Mouse (Mus musculus) heart, adult 2 months (tissue): ENCODE measurements around the gene Ppp1r10. TPM values are rescaled to one million over a fixed set of nuclear protein-coding genes. Genes with fewer than 3 reads are reported as not detected.

ENCODE experiments used
- DNase-seq, 2 experiments: peaks; one replicate each; pipeline ENCODE4 v3.0.0; 2021
- H3K27ac ChIP-seq: fragments of 200-600 bp; 2 replicates; pipeline ENCODE4 v1.8.1; 2022
- H3K27me3 ChIP-seq: fragments of 200-500 bp; 2 replicates; pipeline ENCODE4 v1.6.1; 2012; ENCODE audit warnings: mild to moderate bottlenecking, low read length, inconsistent platforms, mixed read lengths; ENCODE audit not compliant: control insufficient read depth, insufficient read depth
- H3K36me3 ChIP-seq: fragments of 200-500 bp; 2 replicates; pipeline ENCODE4 v1.6.1; 2012; ENCODE audit warnings: low read length, inconsistent platforms; ENCODE audit not compliant: control insufficient read depth, insufficient read depth
- H3K4me1 ChIP-seq: fragments of 200-500 bp; 2 replicates; pipeline ENCODE4 v1.6.1; 2011; ENCODE audit warnings: low read length; ENCODE audit not compliant: control insufficient read depth, insufficient read depth
- H3K4me3 ChIP-seq: fragments of 200-600 bp; 2 replicates; pipeline ENCODE4 v1.8.1; 2022
- H3K79me2 ChIP-seq: fragments of 200-500 bp; replicated peaks from 2 replicates; pipeline ENCODE4 v1.6.1; 2012; ENCODE audit warnings: mild to moderate bottlenecking, inconsistent platforms, low read length, moderate library complexity, mixed read lengths; ENCODE audit not compliant: control insufficient read depth, insufficient read depth
- H3K9ac ChIP-seq: fragments of 200-500 bp; 2 replicates; pipeline ENCODE4 v1.6.1; 2012; ENCODE audit warnings: low read depth, mild to moderate bottlenecking, control low read depth, inconsistent platforms, low read length, mixed read lengths
- CTCF ChIP-seq: fragments of 200-600 bp; IDR thresholded peaks from 2 replicates; pipeline ENCODE4 v1.8.1; 2022; ENCODE audit warnings: antibody characterized with exemption, mild to moderate bottlenecking, moderate library complexity
- EP300 ChIP-seq: fragments of 200-500 bp; IDR thresholded peaks from 2 replicates; pipeline ENCODE4 v1.6.1; 2011; ENCODE audit warnings: low read depth, low read length, control low read depth; ENCODE audit not compliant: insufficient read depth
- POLR2A ChIP-seq: fragments of 200-500 bp; IDR thresholded peaks from 2 replicates; pipeline ENCODE4 v1.6.1; 2011; ENCODE audit warnings: mild to moderate bottlenecking, low read depth, low read length, control low read depth; ENCODE audit not compliant: insufficient read depth
- WGBS: fragments of 180-500 bp; shearing (Covaris S2); methylation state at CpG from one replicate; pipeline ENCODE4 v1.1.7; 2018; 5-methylcytosine and 5-hydroxymethylcytosine counted together
- intact Hi-C: fragments of 180-260 bp; cut with DNase I; formaldehyde crosslinking; loops from one replicate; pipeline ENCODE4 v1.15.1; 2025
- polyA plus RNA-seq: library from polyadenylated mRNA; depleted of rRNA; stranded (reverse); fragments of >200 nt; gene quantifications from 2 replicates; pipeline ENCODE4 v1.2.3, GENCODE M21; 2012
- total RNA-seq, 2 experiments: library from RNA; stranded (reverse); gene quantifications; 2 replicates each; pipeline ENCODE4 v1.2.3; 2021

Ppp1r10 gene
- total and polyA plus RNA-seq, 3 experiments: 18.1 to 40.9 (median 26.4) TPM

DNA sequence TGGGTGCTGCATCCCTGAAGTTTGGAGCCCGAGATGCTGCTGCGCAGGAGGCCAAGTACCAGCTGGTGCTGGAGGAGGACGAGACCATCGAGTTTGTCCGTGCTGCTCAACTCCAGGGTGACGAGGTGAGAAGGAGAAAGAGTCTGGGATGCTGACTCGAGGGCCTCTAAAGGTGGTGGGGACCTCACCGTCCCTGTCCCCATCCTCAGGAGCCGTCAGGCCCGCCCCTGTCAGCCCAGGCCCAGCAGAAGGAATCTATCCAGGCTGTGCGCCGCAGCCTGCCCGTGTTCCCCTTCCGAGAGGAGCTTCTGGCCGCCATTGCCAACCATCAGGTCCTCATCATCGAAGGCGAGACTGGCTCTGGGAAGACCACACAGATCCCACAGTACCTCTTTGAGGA, 33.3 kb upstream of the Ppp1r10 start:
- H3K4me3 ChIP-seq: no peak overlapping the region
- 87% methylated on average over 17 of the region's 17 CpGs for WGBS
- H3K27ac ChIP-seq: no peak overlapping the region
- H3K79me2 ChIP-seq: no peaks in the 10 kb centered on the region
- H3K9ac ChIP-seq: no peak overlapping the region
- TF ChIP-seq CTCF: no peak
- TF ChIP-seq EP300: no peak
- TF ChIP-seq POLR2A: no peak
- no peak for DNase-seq
- no peaks in the 10 kb centered on the region for H3K36me3 ChIP-seq
- intact Hi-C loops: no loop called here
- peaks cover 3% of the 10 kb centered on the region for H3K4me1 ChIP-seq
- no peaks in the 10 kb centered on the region for H3K27me3 ChIP-seq

GRCm38 (mm10) chr17:35883777-35884176, 32.5 kb upstream of the Ppp1r10 start:
- H3K79me2 ChIP-seq: no peaks in the 10 kb centered on the region
- H3K4me1 ChIP-seq: peaks cover 3% of the 10 kb centered on the region
- no peaks in the 10 kb centered on the region for H3K27me3 ChIP-seq
- H3K27ac ChIP-seq: no peak overlapping the region
- H3K36me3 ChIP-seq: no peaks in the 10 kb centered on the region
- H3K4me3 ChIP-seq: no peak overlapping the region
- intact Hi-C loops: no loop called here
- DNase-seq: no peak
- TF ChIP-seq EP300: no peak
- no peak for TF ChIP-seq POLR2A
- TF ChIP-seq CTCF: no peak
- 96% methylated on average over 14 of the region's 14 CpGs for WGBS
- no peak overlapping the region for H3K9ac ChIP-seq

DNA sequence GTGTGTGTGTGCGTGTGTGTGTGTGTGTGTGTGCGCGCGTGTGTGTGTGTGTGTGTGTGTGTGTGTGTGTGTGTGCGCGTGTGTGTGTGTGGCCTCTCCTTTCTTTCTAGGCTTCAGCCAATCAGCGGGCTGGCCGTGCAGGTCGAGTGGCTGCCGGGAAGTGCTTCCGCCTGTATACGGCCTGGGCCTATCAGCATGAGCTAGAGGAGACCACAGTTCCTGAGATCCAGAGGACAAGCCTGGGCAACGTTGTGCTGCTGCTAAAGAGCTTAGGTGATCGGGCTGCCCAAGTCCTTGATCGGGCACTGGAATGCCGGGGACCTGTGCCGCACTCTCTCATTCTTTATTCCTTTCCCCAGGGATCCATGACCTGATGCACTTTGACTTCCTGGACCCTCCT, 28.5 kb upstream of the Ppp1r10 start:
- no peak overlapping the region for H3K27ac ChIP-seq
- no peaks in the 10 kb centered on the region for H3K36me3 ChIP-seq
- no peak overlapping the region for H3K9ac ChIP-seq
- TF ChIP-seq POLR2A (no peak), EP300 (no peak), CTCF (no peak)
- no peaks in the 10 kb centered on the region for H3K79me2 ChIP-seq
- no peaks in the 10 kb centered on the region for H3K4me1 ChIP-seq
- no peaks in the 10 kb centered on the region for H3K27me3 ChIP-seq
- no peak overlapping the region for H3K4me3 ChIP-seq
- WGBS: 86% methylated on average over 14 of the region's 17 CpGs
- no peak for DNase-seq
- intact Hi-C loops: no loop called here

DNA sequence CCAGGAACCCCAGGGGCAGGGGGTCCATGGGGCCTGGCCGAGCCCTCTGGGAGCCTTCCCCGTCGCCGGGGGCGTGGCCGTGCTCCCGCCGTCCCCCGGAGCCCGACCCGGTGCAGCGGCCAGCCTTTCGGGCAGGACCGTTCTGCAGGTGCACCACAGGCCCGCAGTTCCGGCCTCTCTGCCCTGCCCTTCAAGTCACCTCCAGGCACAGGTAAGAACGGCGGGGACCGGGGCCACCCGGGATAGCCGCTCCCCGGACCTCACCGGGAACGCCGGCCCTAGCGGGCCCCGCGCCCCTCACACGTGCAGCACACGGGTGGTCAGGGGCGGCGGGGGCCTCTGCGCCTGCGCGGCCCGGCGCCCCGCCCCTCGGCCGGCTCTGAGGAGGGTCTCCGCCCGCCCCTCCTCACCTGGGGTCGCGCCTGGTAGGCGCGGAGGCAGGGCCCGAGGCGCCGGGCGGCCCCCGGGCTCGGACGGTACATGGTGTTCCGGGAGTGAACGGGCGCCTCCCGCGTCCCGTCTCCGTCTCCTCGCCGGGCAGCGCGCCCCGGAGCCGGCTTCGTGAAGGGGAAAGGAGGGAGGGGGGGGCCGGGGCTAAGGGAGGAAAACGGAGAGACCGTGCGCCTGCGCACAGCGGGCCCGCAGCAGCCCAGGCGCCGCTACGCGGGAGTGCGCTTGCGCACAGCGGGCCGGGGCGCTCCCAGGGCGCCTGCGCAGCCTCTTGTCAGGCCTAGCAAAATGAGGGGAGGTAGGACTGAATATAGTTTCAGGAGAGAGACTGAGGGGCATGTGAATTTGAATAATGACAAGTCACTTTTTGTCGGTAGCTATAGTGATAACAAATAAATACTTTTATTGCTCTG, 19.2 kb upstream of the Ppp1r10 start, which contains the start of gene 2310061I04Rik:
TSS of gene 2310061I04Rik (minus strand) at position 651 of the 863 bp plus-strand sequence.
- H3K27me3 ChIP-seq: no peaks in the 10 kb centered on the region
- intact Hi-C loops: loop anchor here (1.0 to 2.0 kb wide), 2 partner anchors 17 to 20 kb away; partner anchors contain the start of genes Mrps18b and Ppp1r10
- H3K4me1 ChIP-seq: peaks cover 5% of the 10 kb centered on the region
- H3K79me2 ChIP-seq: no peaks in the 10 kb centered on the region
- TF ChIP-seq POLR2A (peak; percentile 17; the same call in 1 of the 2 replicates), CTCF (no peak), EP300 (no peak)
- peak within 1 kb of the TSS; percentile 98 for H3K9ac ChIP-seq
- peak within 1 kb of the TSS; percentile 95 for H3K4me3 ChIP-seq
- WGBS: 1% methylated on average over 75 of the region's 86 CpGs
- peak within 1 kb of the TSS; percentile 90 for H3K27ac ChIP-seq
- DNase-seq: peak; percentile 94 to 96
- H3K36me3 ChIP-seq: no peaks in the 10 kb centered on the region

DNA sequence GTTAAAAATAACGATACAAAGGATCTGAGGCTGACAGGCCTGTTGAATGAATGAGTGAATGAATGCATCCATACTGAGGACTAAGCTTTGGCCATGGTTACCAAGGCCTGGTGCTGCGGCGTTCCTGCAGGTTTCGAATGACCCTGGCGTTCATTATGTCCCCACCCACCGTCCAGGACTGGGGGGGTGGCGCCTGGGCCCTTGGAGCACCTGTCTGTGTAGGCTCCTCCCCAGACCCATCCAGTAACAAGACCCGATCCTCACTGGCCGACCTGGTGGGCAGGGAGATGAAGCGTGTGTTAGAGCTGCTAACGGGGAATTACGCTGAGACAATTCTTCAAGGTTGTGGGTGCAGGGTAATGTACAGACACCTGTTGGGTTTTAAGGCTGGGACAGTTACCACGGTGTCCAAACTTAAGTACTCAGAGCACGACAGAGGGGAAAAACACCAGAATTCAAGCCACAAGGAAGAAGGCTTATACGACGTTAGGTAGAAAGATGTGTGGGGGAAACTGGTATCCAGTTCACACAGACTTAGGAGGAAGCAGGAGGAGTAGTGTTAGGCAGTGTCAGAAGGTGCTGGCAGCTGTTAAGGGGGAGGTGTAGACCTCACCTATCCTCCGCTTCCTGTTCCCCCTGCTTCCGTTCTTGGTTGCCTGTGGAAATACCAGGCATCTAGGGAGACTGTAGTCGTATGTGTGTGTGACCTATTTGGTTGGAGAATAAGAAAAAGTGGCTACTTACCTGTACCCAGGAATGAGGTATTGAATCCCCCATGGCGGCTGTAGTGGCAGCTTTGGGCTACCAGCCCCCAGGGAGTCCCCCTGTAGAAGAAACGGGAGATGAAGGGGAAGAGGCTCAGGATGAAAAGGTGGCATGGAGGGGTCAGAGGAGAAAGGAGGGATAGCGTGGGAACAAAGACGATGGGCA, 18.3 kb upstream of the Ppp1r10 start:
- no peak for DNase-seq
- Histone ChIP-seq H3K27me3 (no peaks in the 10 kb centered on the region), H3K79me2 (no peaks in the 10 kb centered on the region), H3K4me3 (peak overlapping the region; percentile 95), H3K4me1 (peaks cover 6% of the 10 kb centered on the region), H3K9ac (peak overlapping the region; percentile 51), H3K36me3 (no peaks in the 10 kb centered on the region), H3K27ac (peak overlapping the region; percentile 90)
- intact Hi-C loops: loop anchor here (1.0 to 2.0 kb wide), 2 partner anchors 18 to 19 kb away; partner anchors contain the start of genes Mrps18b and Ppp1r10
- no peak for TF ChIP-seq POLR2A
- TF ChIP-seq CTCF: no peak
- TF ChIP-seq EP300: no peak
- 42% methylated on average over 23 of the region's 23 CpGs for WGBS
